Mouse (Mus musculus): ENCODE data around the gene Rusc2. TPM values are rescaled to one million over a fixed set of nuclear protein-coding genes. Genes with fewer than 3 reads are reported as not detected.
A peak's percentile ranks its signal among the peaks of the same experiment; 100 is the strongest.

The Rusc2 gene
- polyA plus RNA-seq, 1 experiment from 2014 or later: 11.8 TPM

GRCm38 (mm10) chr4:43425648-43426380, 44.0 kb downstream of the Rusc2 start:
- peak overlapping the region; percentile 43 for H3K9ac ChIP-seq (ENCODE audit: low read depth, low read length)
- H3K4me1 ChIP-seq (ENCODE audit: control insufficient read depth, insufficient read depth, low read length): peaks cover 22% of the 10 kb centered on the region
- peak; percentile 39; the same call in 1 of the 2 replicates for ATAC-seq
- peak overlapping the region; percentile 36 for H3K4me2 ChIP-seq (ENCODE audit: low read depth, low read length)
- H3K9me3 ChIP-seq (ENCODE audit: control insufficient read depth, low read length): no peaks in the 10 kb centered on the region
- 37% methylated on average over 31 of the region's 31 CpGs for WGBS
- peaks cover 3% of the 10 kb centered on the region; the same call in 1 of the 2 replicates for H3K27me3 ChIP-seq (replicated peaks; ENCODE audit: control insufficient read depth, insufficient read depth, low read length)
- H3K4me3 ChIP-seq (ENCODE audit: low read length): peak overlapping the region; percentile 14; the same call in 1 of the 2 replicates
- H3K36me3 ChIP-seq (ENCODE audit: control insufficient read depth, insufficient read depth, low read length): peaks cover 36% of the 10 kb centered on the region
- no peak overlapping the region for H3K27ac ChIP-seq (ENCODE audit: low read length)

- H3K36me3 ChIP-seq (ENCODE audit: control insufficient read depth, insufficient read depth, low read length): peaks cover 36% of the 10 kb centered on the region
- H3K9me3 ChIP-seq (ENCODE audit: control insufficient read depth, low read length): no peaks in the 10 kb centered on the region
- peaks cover 22% of the 10 kb centered on the region for H3K4me1 ChIP-seq (ENCODE audit: control insufficient read depth, insufficient read depth, low read length)
- no peak overlapping the region for H3K4me2 ChIP-seq (ENCODE audit: low read depth, low read length)
- H3K27ac ChIP-seq (ENCODE audit: low read length): no peak overlapping the region
- no peak overlapping the region for H3K4me3 ChIP-seq (ENCODE audit: low read length)
- ATAC-seq: no peak
- H3K9ac ChIP-seq (ENCODE audit: low read depth, low read length): no peak overlapping the region; the same call in 1 of the 2 replicates
- H3K27me3 ChIP-seq (replicated peaks; ENCODE audit: control insufficient read depth, insufficient read depth, low read length): peaks cover 3% of the 10 kb centered on the region; the same call in 1 of the 2 replicates
- 68% methylated on average over 10 of the region's 10 CpGs for WGBS
Observed at GRCm38 (mm10) chr4:43426487-43426886, 44.7 kb downstream of the Rusc2 start.

GRCm38 (mm10) chr4:43427501-43428179, 45.9 kb downstream of the Rusc2 start:
- Histone ChIP-seq H3K27ac (ENCODE audit: low read length) (no peak overlapping the region), H3K27me3 (replicated peaks; ENCODE audit: control insufficient read depth, insufficient read depth, low read length) (peaks cover 3% of the 10 kb centered on the region; the same call in 1 of the 2 replicates), H3K4me3 (ENCODE audit: low read length) (no peak overlapping the region), H3K9me3 (ENCODE audit: control insufficient read depth, low read length) (no peaks in the 10 kb centered on the region), H3K36me3 (ENCODE audit: control insufficient read depth, insufficient read depth, low read length) (peaks cover 26% of the 10 kb centered on the region), H3K4me1 (ENCODE audit: control insufficient read depth, insufficient read depth, low read length) (peaks cover 22% of the 10 kb centered on the region), H3K9ac (ENCODE audit: low read depth, low read length) (no peak overlapping the region), H3K4me2 (ENCODE audit: low read depth, low read length) (no peak overlapping the region)
- ATAC-seq: no peak
- WGBS: 38% methylated on average over 23 of the region's 23 CpGs

GRCm38 (mm10) chr4:43428180-43428861, 46.5 kb downstream of the Rusc2 start:
- H3K9ac ChIP-seq (ENCODE audit: low read depth, low read length): peak overlapping the region; percentile 33; the same call in 1 of the 2 replicates

GRCm38 (mm10) chr4:43428946-43429345, 47.2 kb downstream of the Rusc2 start, which contains the start of gene Fam166b:
Fam166b (minus strand) TSS chr4:43429134.
- Histone ChIP-seq H3K4me3 (ENCODE audit: low read length) (no peak within 1 kb of the TSS), H3K4me2 (ENCODE audit: low read depth, low read length) (0 out of 2 replicates have a peak within 1 kb of the TSS, but pooled peaks have one; percentile 9), H3K36me3 (ENCODE audit: control insufficient read depth, insufficient read depth, low read length) (peaks cover 15% of the 10 kb centered on the region), H3K9me3 (ENCODE audit: control insufficient read depth, low read length) (no peaks in the 10 kb centered on the region), H3K27ac (ENCODE audit: low read length) (no peak within 1 kb of the TSS; the same call in 1 of the 2 replicates), H3K27me3 (replicated peaks; ENCODE audit: control insufficient read depth, insufficient read depth, low read length) (peaks cover 3% of the 10 kb centered on the region; the same call in 1 of the 2 replicates), H3K4me1 (ENCODE audit: control insufficient read depth, insufficient read depth, low read length) (peaks cover 22% of the 10 kb centered on the region), H3K9ac (ENCODE audit: low read depth, low read length) (peak within 1 kb of the TSS; percentile 33; the same call in 1 of the 2 replicates)
- WGBS: 8% methylated on average over 10 of the region's 10 CpGs
- ATAC-seq: peak; percentile 25; the same call in 1 of the 2 replicates

More at GRCm38 (mm10) chr4:43428180-43428861, 46.5 kb downstream of the Rusc2 start:
- H3K36me3 ChIP-seq (ENCODE audit: control insufficient read depth, insufficient read depth, low read length): peaks cover 22% of the 10 kb centered on the region
- 0 out of 2 replicates have a peak, but pooled peaks have one; percentile 14 for ATAC-seq
- no peaks in the 10 kb centered on the region for H3K9me3 ChIP-seq (ENCODE audit: control insufficient read depth, low read length)
- 0 out of 2 replicates have a peak overlapping the region, but pooled peaks have one; percentile 9 for H3K4me2 ChIP-seq (ENCODE audit: low read depth, low read length)
- H3K4me3 ChIP-seq (ENCODE audit: low read length): no peak overlapping the region
- no peak overlapping the region for H3K27ac ChIP-seq (ENCODE audit: low read length)
- peaks cover 3% of the 10 kb centered on the region; the same call in 1 of the 2 replicates for H3K27me3 ChIP-seq (replicated peaks; ENCODE audit: control insufficient read depth, insufficient read depth, low read length)
- WGBS: 35% methylated on average over 16 of the region's 16 CpGs
- H3K4me1 ChIP-seq (ENCODE audit: control insufficient read depth, insufficient read depth, low read length): peaks cover 22% of the 10 kb centered on the region

GRCm38 (mm10) chr4:43431690-43432089, 49.9 kb downstream of the Rusc2 start:
- Histone ChIP-seq H3K4me1 (ENCODE audit: control insufficient read depth, insufficient read depth, low read length) (peaks cover 11% of the 10 kb centered on the region), H3K36me3 (ENCODE audit: control insufficient read depth, insufficient read depth, low read length) (no peaks in the 10 kb centered on the region), H3K27me3 (replicated peaks; ENCODE audit: control insufficient read depth, insufficient read depth, low read length) (peaks cover 3% of the 10 kb centered on the region; the same call in 1 of the 2 replicates), H3K9me3 (ENCODE audit: control insufficient read depth, low read length) (no peaks in the 10 kb centered on the region), H3K27ac (ENCODE audit: low read length) (peak overlapping the region; percentile 51), H3K4me2 (ENCODE audit: low read depth, low read length) (no peak overlapping the region), H3K4me3 (ENCODE audit: low read length) (no peak overlapping the region), H3K9ac (ENCODE audit: low read depth, low read length) (peak overlapping the region; percentile 33; the same call in 1 of the 2 replicates)
- WGBS: 4% methylated on average over 4 of the region's 4 CpGs
- peak; percentile 45 for ATAC-seq

GRCm38 (mm10) chr4:43432832-43433231, 51.1 kb downstream of the Rusc2 start:
- Histone ChIP-seq H3K4me1 (ENCODE audit: control insufficient read depth, insufficient read depth, low read length) (peaks cover 11% of the 10 kb centered on the region), H3K9me3 (ENCODE audit: control insufficient read depth, low read length) (no peaks in the 10 kb centered on the region), H3K4me3 (ENCODE audit: low read length) (no peak overlapping the region), H3K9ac (ENCODE audit: low read depth, low read length) (no peak overlapping the region), H3K4me2 (ENCODE audit: low read depth, low read length) (no peak overlapping the region), H3K27ac (ENCODE audit: low read length) (no peak overlapping the region), H3K27me3 (replicated peaks; ENCODE audit: control insufficient read depth, insufficient read depth, low read length) (no peaks in the 10 kb centered on the region), H3K36me3 (ENCODE audit: control insufficient read depth, insufficient read depth, low read length) (no peaks in the 10 kb centered on the region)
- no peak for ATAC-seq
- 76% methylated on average over 1 of the region's 1 CpGs for WGBS

GRCm38 (mm10) chr4:43441639-43442038, 59.9 kb downstream of the Rusc2 start, which contains the start of gene Tesk1:
Tesk1 (plus strand) TSS chr4:43441939.
- H3K27me3 ChIP-seq (replicated peaks; ENCODE audit: control insufficient read depth, insufficient read depth, low read length): no peaks in the 10 kb centered on the region
- peak within 1 kb of the TSS; percentile 75 for H3K4me2 ChIP-seq (ENCODE audit: low read depth, low read length)
- H3K9ac ChIP-seq (ENCODE audit: low read depth, low read length): peak within 1 kb of the TSS; percentile 98
- no peaks in the 10 kb centered on the region for H3K9me3 ChIP-seq (ENCODE audit: control insufficient read depth, low read length)
- H3K4me1 ChIP-seq (ENCODE audit: control insufficient read depth, insufficient read depth, low read length): peaks cover 9% of the 10 kb centered on the region
- H3K27ac ChIP-seq (ENCODE audit: low read length): peak within 1 kb of the TSS; percentile 95
- H3K36me3 ChIP-seq (ENCODE audit: control insufficient read depth, insufficient read depth, low read length): peaks cover 9% of the 10 kb centered on the region; the same call in 1 of the 2 replicates
- peak within 1 kb of the TSS; percentile 86 for H3K4me3 ChIP-seq (ENCODE audit: low read length)
- WGBS: 26% methylated on average over 4 of the region's 4 CpGs
- ATAC-seq: 0 out of 2 replicates have a peak, but pooled peaks have one; percentile 0

Measured in intestine, embryonic 16.5 days (tissue).